Mouse (Mus musculus): ENCODE measurements around the gene Dlx4.

GRCm38 (mm10) chr11:95165857-95166256 lies 19.8 kb upstream of the Dlx4 start:
- TF ChIP-seq CTCF (conservative IDR thresholded peaks at IDR 0.05; ENCODE audit: insufficient read depth, insufficient read length, low read depth, low read length) (no peak), POLR2A (IDR thresholded peaks at IDR 0.05; ENCODE audit: low read depth, low read length) (no peak)
